Mouse (Mus musculus): ENCODE measurements at regions not wholly inside any gene's neighbourhood (a gene's known extent, or its start where the extent isn't known, plus 50 kb on each side); places are given as distances from the start of the nearest gene placed in this dataset.
A peak's percentile ranks its signal among the peaks of the same experiment; 100 is the strongest.

DNA sequence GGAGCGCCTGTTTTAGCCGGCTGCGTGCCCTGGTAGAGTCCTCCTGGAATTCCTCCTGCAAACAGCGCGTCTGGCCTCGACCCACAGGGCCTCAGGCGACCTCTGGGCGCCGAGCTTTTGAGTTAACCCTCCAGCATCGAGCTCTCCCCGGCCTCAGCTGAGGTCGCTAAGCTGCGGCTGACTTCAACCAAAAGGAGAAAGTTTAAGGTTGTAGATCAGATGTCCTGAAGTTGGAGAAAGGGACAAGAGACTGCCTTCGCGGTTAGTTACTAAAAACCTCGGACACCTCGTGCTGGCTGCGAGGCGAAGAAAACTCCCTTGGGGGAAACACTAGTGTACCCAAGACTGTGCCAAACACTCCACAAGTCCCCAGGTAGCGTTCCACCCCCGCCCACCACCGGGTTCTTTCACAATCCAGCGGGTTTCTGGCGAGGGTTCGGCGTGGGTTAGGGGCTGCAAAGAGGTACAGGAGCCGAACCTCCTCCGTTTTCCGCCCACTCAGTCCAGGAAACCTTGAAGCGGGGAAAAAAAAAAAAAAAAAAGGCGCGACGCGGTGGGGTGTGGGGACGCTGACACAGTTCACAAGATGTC lies 78.9 kb downstream of the Kcnrg start:
- Histone ChIP-seq H3K9ac (ENCODE audit: low read depth, low read length, severe bottlenecking) (peak overlapping the region; percentile 53), H3K9me3 (ENCODE audit: control insufficient read depth, low read length) (no peaks in the 10 kb centered on the region), H3K4me1 (ENCODE audit: control insufficient read depth, insufficient read depth, low read length) (peaks cover 22% of the 10 kb centered on the region), H3K4me3 (replicated peaks; ENCODE audit: low read length) (peak overlapping the region; percentile 42), H3K4me2 (replicated peaks; ENCODE audit: low read depth, low read length, severe bottlenecking) (peak overlapping the region; percentile 90), H3K27me3 (ENCODE audit: control insufficient read depth, insufficient read depth, low read length) (peaks cover 36% of the 10 kb centered on the region), H3K27ac (replicated peaks; ENCODE audit: low read depth, low read length) (peak overlapping the region; percentile 53; the same call in 1 of the 2 replicates), H3K36me3 (ENCODE audit: control insufficient read depth, insufficient read depth, low read length) (no peaks in the 10 kb centered on the region)
- no peak for TF ChIP-seq POLR2A (IDR thresholded peaks at IDR 0.05; ENCODE audit: borderline replicate concordance, extremely low read depth, insufficient read depth, insufficient read length)
- ATAC-seq (ENCODE audit: low FRiP score, low read depth): no peak
- DNase-seq (ENCODE audit: low spot score): no peak
- WGBS: 1% methylated on average over 30 of the region's 35 CpGs

DNA sequence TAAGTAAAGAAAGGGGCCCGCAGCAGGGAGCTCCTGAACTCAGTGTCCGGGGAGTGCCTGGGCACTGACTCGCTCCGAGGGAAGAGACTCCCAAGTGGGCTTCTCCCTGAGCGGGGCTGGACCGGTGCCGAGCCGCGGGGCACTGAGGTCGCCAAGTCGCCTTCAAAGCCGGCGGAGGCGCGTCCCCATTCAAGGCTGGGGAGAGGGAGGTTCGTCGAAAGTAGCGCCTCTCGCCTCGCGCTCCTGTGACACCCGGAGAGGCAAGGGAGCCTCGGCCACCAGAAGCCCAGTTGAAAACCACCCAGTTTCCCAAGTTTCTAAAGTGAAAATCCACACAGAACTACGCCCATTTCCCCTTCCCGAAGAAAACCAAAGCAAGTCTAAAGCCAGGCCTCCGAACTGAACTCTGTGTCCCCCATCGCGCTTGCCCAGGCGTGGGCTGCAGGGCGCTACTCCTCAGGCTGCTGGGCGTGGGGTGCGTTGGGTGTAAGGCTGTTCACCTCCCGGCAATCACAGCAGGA lies 79.6 kb downstream of the Kcnrg start:
- no peak for TF ChIP-seq POLR2A (IDR thresholded peaks at IDR 0.05; ENCODE audit: borderline replicate concordance, extremely low read depth, insufficient read depth, insufficient read length)
- under 1% methylated on average over 32 of the region's 33 CpGs for WGBS
- Histone ChIP-seq H3K4me1 (ENCODE audit: control insufficient read depth, insufficient read depth, low read length) (peaks cover 22% of the 10 kb centered on the region), H3K4me3 (replicated peaks; ENCODE audit: low read length) (peak overlapping the region; percentile 42), H3K36me3 (ENCODE audit: control insufficient read depth, insufficient read depth, low read length) (no peaks in the 10 kb centered on the region), H3K27me3 (ENCODE audit: control insufficient read depth, insufficient read depth, low read length) (peaks cover 37% of the 10 kb centered on the region), H3K9me3 (ENCODE audit: control insufficient read depth, low read length) (no peaks in the 10 kb centered on the region), H3K4me2 (replicated peaks; ENCODE audit: low read depth, low read length, severe bottlenecking) (peak overlapping the region; percentile 90), H3K9ac (ENCODE audit: low read depth, low read length, severe bottlenecking) (peak overlapping the region; percentile 53), H3K27ac (replicated peaks; ENCODE audit: low read depth, low read length) (peak overlapping the region; percentile 55)
- DNase-seq (ENCODE audit: low spot score) (no peak), ATAC-seq (ENCODE audit: low FRiP score, low read depth) (no peak)

DNA sequence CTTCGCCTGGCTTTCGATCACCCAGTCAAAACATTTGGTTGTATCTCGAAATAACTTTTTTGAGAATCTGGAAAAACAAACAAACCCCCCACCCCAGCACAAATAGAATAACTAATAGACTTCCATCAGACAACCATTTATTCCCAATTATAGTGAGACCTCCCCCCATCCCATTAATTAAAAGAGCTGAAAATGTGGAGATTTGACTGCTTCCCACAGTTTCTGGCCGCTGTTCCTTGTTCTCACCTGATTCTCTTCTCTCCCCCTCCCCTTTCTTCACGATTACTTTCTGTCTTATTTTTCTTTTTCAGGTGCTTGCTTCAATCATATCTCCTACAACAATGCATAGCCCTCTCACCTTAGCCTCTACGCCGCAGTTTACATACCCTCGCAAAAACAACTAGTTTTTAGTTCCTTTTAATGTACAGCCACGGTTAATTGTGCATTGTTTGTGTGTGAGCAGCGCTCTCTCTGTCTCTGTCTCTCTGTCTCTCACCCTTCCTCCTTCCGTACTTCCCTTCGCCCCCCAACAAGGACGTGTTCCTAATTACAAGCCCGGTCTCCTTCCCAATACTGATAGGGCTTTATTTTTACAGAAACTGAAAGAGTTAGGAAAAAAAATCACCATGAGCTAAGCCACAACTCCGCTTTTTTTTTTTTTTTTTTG lies 80.2 kb downstream of the Kcnrg start:
- Histone ChIP-seq H3K4me3 (replicated peaks; ENCODE audit: low read length) (peak overlapping the region; percentile 42), H3K4me2 (replicated peaks; ENCODE audit: low read depth, low read length, severe bottlenecking) (peak overlapping the region; percentile 90), H3K36me3 (ENCODE audit: control insufficient read depth, insufficient read depth, low read length) (no peaks in the 10 kb centered on the region), H3K9me3 (ENCODE audit: control insufficient read depth, low read length) (no peaks in the 10 kb centered on the region), H3K9ac (ENCODE audit: low read depth, low read length, severe bottlenecking) (peak overlapping the region; percentile 53), H3K4me1 (ENCODE audit: control insufficient read depth, insufficient read depth, low read length) (peaks cover 22% of the 10 kb centered on the region), H3K27ac (replicated peaks; ENCODE audit: low read depth, low read length) (0 out of 2 replicates have a peak overlapping the region, but pooled peaks have one; percentile 55), H3K27me3 (ENCODE audit: control insufficient read depth, insufficient read depth, low read length) (peaks cover 37% of the 10 kb centered on the region)
- no peak for DNase-seq (ENCODE audit: low spot score)
- no peak for ATAC-seq (ENCODE audit: low FRiP score, low read depth)
- TF ChIP-seq POLR2A (IDR thresholded peaks at IDR 0.05; ENCODE audit: borderline replicate concordance, extremely low read depth, insufficient read depth, insufficient read length): no peak
- 1% methylated on average over 15 of the region's 15 CpGs for WGBS

DNA sequence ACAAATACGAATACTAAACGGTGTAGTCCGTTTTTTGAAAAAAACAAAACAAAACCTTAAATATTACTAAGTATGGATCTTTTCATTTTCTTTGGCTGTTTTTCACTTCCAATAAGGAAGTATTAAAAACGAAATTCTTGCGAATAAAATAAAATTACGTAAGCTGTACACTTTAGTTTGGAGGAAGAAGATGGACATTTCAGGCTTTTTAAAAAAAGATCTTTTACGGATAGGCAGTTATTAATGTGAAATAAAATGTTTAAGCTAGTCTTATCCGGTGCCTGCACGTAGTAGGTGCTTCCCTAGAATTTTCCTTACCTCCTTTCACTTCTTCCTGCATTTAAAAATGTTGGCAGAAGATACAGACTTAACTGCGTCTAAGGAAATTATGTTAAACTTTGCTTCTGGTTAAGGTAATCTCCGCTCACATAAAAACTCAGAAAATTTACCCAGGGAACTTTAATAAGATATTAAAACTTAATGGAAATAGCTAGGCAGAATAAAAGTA lies 80.8 kb downstream of the Kcnrg start:
- no peaks in the 10 kb centered on the region for H3K9me3 ChIP-seq (ENCODE audit: control insufficient read depth, low read length)
- no peak overlapping the region for H3K27ac ChIP-seq (replicated peaks; ENCODE audit: low read depth, low read length)
- no peak for TF ChIP-seq POLR2A (IDR thresholded peaks at IDR 0.05; ENCODE audit: borderline replicate concordance, extremely low read depth, insufficient read depth, insufficient read length)
- H3K4me2 ChIP-seq (replicated peaks; ENCODE audit: low read depth, low read length, severe bottlenecking): peak overlapping the region; percentile 90; the same call in 1 of the 2 replicates
- 4% methylated on average over 11 of the region's 11 CpGs for WGBS
- H3K36me3 ChIP-seq (ENCODE audit: control insufficient read depth, insufficient read depth, low read length): no peaks in the 10 kb centered on the region
- ATAC-seq (ENCODE audit: low FRiP score, low read depth) (no peak), DNase-seq (ENCODE audit: low spot score) (no peak)
- H3K4me1 ChIP-seq (ENCODE audit: control insufficient read depth, insufficient read depth, low read length): peaks cover 22% of the 10 kb centered on the region
- peaks cover 37% of the 10 kb centered on the region for H3K27me3 ChIP-seq (ENCODE audit: control insufficient read depth, insufficient read depth, low read length)
- H3K4me3 ChIP-seq (replicated peaks; ENCODE audit: low read length): peak overlapping the region; percentile 11
- H3K9ac ChIP-seq (ENCODE audit: low read depth, low read length, severe bottlenecking): no peak overlapping the region

DNA sequence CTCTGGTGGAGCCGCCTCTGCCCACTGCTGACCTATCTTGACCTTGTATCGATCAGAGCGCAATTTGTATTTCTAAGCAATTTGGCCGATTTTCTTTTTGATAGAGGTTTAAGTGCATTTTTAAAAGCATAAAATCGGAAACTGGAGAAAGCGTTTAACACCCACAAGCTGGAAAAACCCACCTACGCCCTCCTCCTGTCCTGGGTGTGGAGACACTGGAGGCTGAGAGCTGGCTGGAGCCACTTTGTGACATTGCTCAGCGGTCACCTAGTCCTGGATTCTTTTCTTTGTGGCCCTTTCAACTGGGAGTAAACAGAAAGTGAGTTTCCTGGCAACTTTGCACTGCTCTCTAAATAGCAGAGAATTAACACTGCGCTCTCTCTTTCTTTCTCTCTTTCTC lies 81.4 kb downstream of the Kcnrg start:
- no peak for TF ChIP-seq POLR2A (IDR thresholded peaks at IDR 0.05; ENCODE audit: borderline replicate concordance, extremely low read depth, insufficient read depth, insufficient read length)
- DNase-seq (ENCODE audit: low spot score): no peak
- Histone ChIP-seq H3K4me3 (replicated peaks; ENCODE audit: low read length) (peak overlapping the region; percentile 30), H3K4me1 (ENCODE audit: control insufficient read depth, insufficient read depth, low read length) (peaks cover 20% of the 10 kb centered on the region), H3K27me3 (ENCODE audit: control insufficient read depth, insufficient read depth, low read length) (peaks cover 37% of the 10 kb centered on the region), H3K36me3 (ENCODE audit: control insufficient read depth, insufficient read depth, low read length) (no peaks in the 10 kb centered on the region), H3K9me3 (ENCODE audit: control insufficient read depth, low read length) (no peaks in the 10 kb centered on the region), H3K4me2 (replicated peaks; ENCODE audit: low read depth, low read length, severe bottlenecking) (peak overlapping the region; percentile 44), H3K9ac (ENCODE audit: low read depth, low read length, severe bottlenecking) (peak overlapping the region; percentile 36; the same call in 1 of the 2 replicates), H3K27ac (replicated peaks; ENCODE audit: low read depth, low read length) (no peak overlapping the region)
- ATAC-seq (ENCODE audit: low FRiP score, low read depth): no peak
- WGBS: 3% methylated on average over 9 of the region's 9 CpGs
